Mouse (Mus musculus): ENCODE data around the gene Arrb1. TPM values are rescaled to one million over a fixed set of nuclear protein-coding genes. Genes with fewer than 3 reads are reported as not detected.
A peak's percentile ranks its signal among the peaks of the same experiment; 100 is the strongest.

Gene Arrb1
- polyA plus RNA-seq, 1 experiment from 2014 or later = 3.6 TPM

- Histone ChIP-seq H3K4me2 (replicated peaks; ENCODE audit: low read depth, low read length) (no peak overlapping the region), H3K9me3 (ENCODE audit: control insufficient read depth, low read length) (no peaks in the 10 kb centered on the region), H3K36me3 (ENCODE audit: control insufficient read depth, insufficient read depth, low read length) (no peaks in the 10 kb centered on the region), H3K4me1 (ENCODE audit: control insufficient read depth, insufficient read depth, low read length) (no peaks in the 10 kb centered on the region), H3K4me3 (ENCODE audit: low read length) (no peak overlapping the region), H3K27me3 (ENCODE audit: control insufficient read depth, insufficient read depth, low read length) (no peaks in the 10 kb centered on the region), H3K9ac (ENCODE audit: low read depth, low read length) (no peak overlapping the region), H3K27ac (ENCODE audit: low read depth, low read length) (no peak overlapping the region)
- ATAC-seq (ENCODE audit: low FRiP score, low TSS enrichment) = no peak
- WGBS = 83% methylated on average over 9 of the region's 9 CpGs
Observed at GRCm38 (mm10) chr7:99516092-99516813, 19.0 kb upstream of the Arrb1 start.

GRCm38 (mm10) chr7:99516814-99517157 is 18.5 kb upstream of the Arrb1 start:
- WGBS = 81% methylated on average over 3 of the region's 3 CpGs
- Histone ChIP-seq H3K4me1 (ENCODE audit: control insufficient read depth, insufficient read depth, low read length) (no peaks in the 10 kb centered on the region), H3K27me3 (ENCODE audit: control insufficient read depth, insufficient read depth, low read length) (no peaks in the 10 kb centered on the region), H3K9me3 (ENCODE audit: control insufficient read depth, low read length) (no peaks in the 10 kb centered on the region), H3K27ac (ENCODE audit: low read depth, low read length) (no peak overlapping the region), H3K4me2 (replicated peaks; ENCODE audit: low read depth, low read length) (no peak overlapping the region), H3K9ac (ENCODE audit: low read depth, low read length) (no peak overlapping the region), H3K36me3 (ENCODE audit: control insufficient read depth, insufficient read depth, low read length) (no peaks in the 10 kb centered on the region), H3K4me3 (ENCODE audit: low read length) (no peak overlapping the region)
- no peak for ATAC-seq (ENCODE audit: low FRiP score, low TSS enrichment)

- Histone ChIP-seq H3K4me1 (ENCODE audit: control insufficient read depth, insufficient read depth, low read length) (no peaks in the 10 kb centered on the region), H3K9ac (ENCODE audit: low read depth, low read length) (no peak overlapping the region), H3K27me3 (ENCODE audit: control insufficient read depth, insufficient read depth, low read length) (no peaks in the 10 kb centered on the region), H3K27ac (ENCODE audit: low read depth, low read length) (peak overlapping the region; percentile 26; the same call in 1 of the 2 replicates), H3K4me2 (replicated peaks; ENCODE audit: low read depth, low read length) (no peak overlapping the region), H3K4me3 (ENCODE audit: low read length) (no peak overlapping the region), H3K9me3 (ENCODE audit: control insufficient read depth, low read length) (no peaks in the 10 kb centered on the region), H3K36me3 (ENCODE audit: control insufficient read depth, insufficient read depth, low read length) (no peaks in the 10 kb centered on the region)
- WGBS = 53% methylated on average over 4 of the region's 4 CpGs
- no peak for ATAC-seq (ENCODE audit: low FRiP score, low TSS enrichment)
Observed at GRCm38 (mm10) chr7:99518954-99519644, 16.2 kb upstream of the Arrb1 start.

GRCm38 (mm10) chr7:99523121-99523520 is 12.1 kb upstream of the Arrb1 start:
- no peak for ATAC-seq (ENCODE audit: low FRiP score, low TSS enrichment)

GRCm38 (mm10) chr7:99523837-99524236 is 11.4 kb upstream of the Arrb1 start:
- no peaks in the 10 kb centered on the region for H3K4me1 ChIP-seq (ENCODE audit: control insufficient read depth, insufficient read depth, low read length)

More at GRCm38 (mm10) chr7:99523121-99523520, 12.1 kb upstream of the Arrb1 start:
- H3K4me3 ChIP-seq (ENCODE audit: low read length) = no peak overlapping the region
- no peaks in the 10 kb centered on the region for H3K27me3 ChIP-seq (ENCODE audit: control insufficient read depth, insufficient read depth, low read length)
- no peak overlapping the region for H3K4me2 ChIP-seq (replicated peaks; ENCODE audit: low read depth, low read length)
- no peaks in the 10 kb centered on the region for H3K4me1 ChIP-seq (ENCODE audit: control insufficient read depth, insufficient read depth, low read length)
- no peaks in the 10 kb centered on the region for H3K36me3 ChIP-seq (ENCODE audit: control insufficient read depth, insufficient read depth, low read length)
- H3K27ac ChIP-seq (ENCODE audit: low read depth, low read length) = no peak overlapping the region
- H3K9me3 ChIP-seq (ENCODE audit: control insufficient read depth, low read length) = no peaks in the 10 kb centered on the region
- WGBS = 58% methylated on average over 8 of the region's 8 CpGs
- no peak overlapping the region for H3K9ac ChIP-seq (ENCODE audit: low read depth, low read length)

GRCm38 (mm10) chr7:99528547-99528946 is 6.7 kb upstream of the Arrb1 start:
- Histone ChIP-seq H3K36me3 (ENCODE audit: control insufficient read depth, insufficient read depth, low read length) (no peaks in the 10 kb centered on the region), H3K4me3 (ENCODE audit: low read length) (no peak overlapping the region), H3K27me3 (ENCODE audit: control insufficient read depth, insufficient read depth, low read length) (no peaks in the 10 kb centered on the region), H3K4me1 (ENCODE audit: control insufficient read depth, insufficient read depth, low read length) (peaks cover 12% of the 10 kb centered on the region), H3K4me2 (replicated peaks; ENCODE audit: low read depth, low read length) (no peak overlapping the region), H3K9me3 (ENCODE audit: control insufficient read depth, low read length) (no peaks in the 10 kb centered on the region), H3K9ac (ENCODE audit: low read depth, low read length) (no peak overlapping the region), H3K27ac (ENCODE audit: low read depth, low read length) (no peak overlapping the region)
- peak; percentile 56; the same call in 1 of the 2 replicates for ATAC-seq (ENCODE audit: low FRiP score, low TSS enrichment)
- 40% methylated on average over 2 of the region's 2 CpGs for WGBS

More at GRCm38 (mm10) chr7:99523837-99524236, 11.4 kb upstream of the Arrb1 start:
- 78% methylated on average over 1 of the region's 1 CpGs for WGBS
- no peak overlapping the region for H3K9ac ChIP-seq (ENCODE audit: low read depth, low read length)
- H3K4me3 ChIP-seq (ENCODE audit: low read length) = no peak overlapping the region
- no peak overlapping the region for H3K4me2 ChIP-seq (replicated peaks; ENCODE audit: low read depth, low read length)
- H3K36me3 ChIP-seq (ENCODE audit: control insufficient read depth, insufficient read depth, low read length) = no peaks in the 10 kb centered on the region
- no peaks in the 10 kb centered on the region for H3K27me3 ChIP-seq (ENCODE audit: control insufficient read depth, insufficient read depth, low read length)
- ATAC-seq (ENCODE audit: low FRiP score, low TSS enrichment) = no peak
- no peaks in the 10 kb centered on the region for H3K9me3 ChIP-seq (ENCODE audit: control insufficient read depth, low read length)
- no peak overlapping the region for H3K27ac ChIP-seq (ENCODE audit: low read depth, low read length)

- 34% methylated on average over 5 of the region's 5 CpGs for WGBS
- H3K36me3 ChIP-seq (ENCODE audit: control insufficient read depth, insufficient read depth, low read length) = no peaks in the 10 kb centered on the region
- H3K9ac ChIP-seq (ENCODE audit: low read depth, low read length) = no peak overlapping the region
- no peak overlapping the region for H3K4me2 ChIP-seq (replicated peaks; ENCODE audit: low read depth, low read length)
- H3K4me3 ChIP-seq (ENCODE audit: low read length) = no peak overlapping the region
- no peak overlapping the region; the same call in 1 of the 2 replicates for H3K27ac ChIP-seq (ENCODE audit: low read depth, low read length)
- H3K27me3 ChIP-seq (ENCODE audit: control insufficient read depth, insufficient read depth, low read length) = no peaks in the 10 kb centered on the region
- no peak for ATAC-seq (ENCODE audit: low FRiP score, low TSS enrichment)
- H3K9me3 ChIP-seq (ENCODE audit: control insufficient read depth, low read length) = no peaks in the 10 kb centered on the region
- peaks cover 12% of the 10 kb centered on the region for H3K4me1 ChIP-seq (ENCODE audit: control insufficient read depth, insufficient read depth, low read length)
Observed at GRCm38 (mm10) chr7:99529410-99529809, 5.9 kb upstream of the Arrb1 start.

- H3K9me3 ChIP-seq (ENCODE audit: control insufficient read depth, low read length) = no peaks in the 10 kb centered on the region
- H3K36me3 ChIP-seq (ENCODE audit: control insufficient read depth, insufficient read depth, low read length) = no peaks in the 10 kb centered on the region
- H3K27me3 ChIP-seq (ENCODE audit: control insufficient read depth, insufficient read depth, low read length) = no peaks in the 10 kb centered on the region
- H3K4me1 ChIP-seq (ENCODE audit: control insufficient read depth, insufficient read depth, low read length) = peaks cover 24% of the 10 kb centered on the region
- H3K27ac ChIP-seq (ENCODE audit: low read depth, low read length) = no peak overlapping the region
- H3K4me3 ChIP-seq (ENCODE audit: low read length) = no peak overlapping the region
- no peak overlapping the region for H3K9ac ChIP-seq (ENCODE audit: low read depth, low read length)
- 78% methylated on average over 3 of the region's 3 CpGs for WGBS
- ATAC-seq (ENCODE audit: low FRiP score, low TSS enrichment) = no peak
- no peak overlapping the region for H3K4me2 ChIP-seq (replicated peaks; ENCODE audit: low read depth, low read length)
Observed at GRCm38 (mm10) chr7:99531408-99531970, 3.8 kb upstream of the Arrb1 start.

GRCm38 (mm10) chr7:99532526-99532925 is 2.7 kb upstream of the Arrb1 start:
- WGBS = 79% methylated on average over 4 of the region's 4 CpGs
- ATAC-seq (ENCODE audit: low FRiP score, low TSS enrichment) = no peak
- no peaks in the 10 kb centered on the region for H3K27me3 ChIP-seq (ENCODE audit: control insufficient read depth, insufficient read depth, low read length)
- H3K4me1 ChIP-seq (ENCODE audit: control insufficient read depth, insufficient read depth, low read length) = peaks cover 27% of the 10 kb centered on the region
- H3K27ac ChIP-seq (ENCODE audit: low read depth, low read length) = no peak overlapping the region
- H3K9ac ChIP-seq (ENCODE audit: low read depth, low read length) = no peak overlapping the region
- H3K36me3 ChIP-seq (ENCODE audit: control insufficient read depth, insufficient read depth, low read length) = no peaks in the 10 kb centered on the region
- no peak overlapping the region for H3K4me2 ChIP-seq (replicated peaks; ENCODE audit: low read depth, low read length)
- H3K9me3 ChIP-seq (ENCODE audit: control insufficient read depth, low read length) = no peaks in the 10 kb centered on the region
- no peak overlapping the region for H3K4me3 ChIP-seq (ENCODE audit: low read length)

All from kidney, embryonic 14.5 days (tissue).